Mouse (Mus musculus): Measurements from ENCODE around the gene Dab2ip.
A peak's percentile ranks its signal among the peaks of the same experiment; 100 is the strongest.

Gene Dab2ip

DNA sequence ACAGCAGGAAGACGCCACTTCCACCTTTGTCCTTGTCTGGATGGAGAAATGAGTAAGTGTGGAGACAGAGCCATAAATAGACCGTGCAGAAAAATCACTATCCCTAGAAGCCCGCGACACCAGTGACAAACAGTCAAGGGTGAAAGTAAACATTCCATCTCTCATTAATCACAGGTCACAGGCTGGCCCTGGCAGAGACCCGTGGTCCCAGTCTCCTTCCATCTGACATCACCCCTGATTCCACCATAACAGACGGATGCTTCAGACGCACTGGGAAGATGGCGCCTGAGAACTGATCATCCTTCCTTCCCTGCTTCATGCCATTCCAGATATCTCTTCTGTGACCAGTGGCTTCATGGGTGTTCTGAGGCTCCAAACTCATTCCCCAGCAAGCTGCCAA, 206.3 kb downstream of the Dab2ip start:
- no peak for DNase-seq

DNA sequence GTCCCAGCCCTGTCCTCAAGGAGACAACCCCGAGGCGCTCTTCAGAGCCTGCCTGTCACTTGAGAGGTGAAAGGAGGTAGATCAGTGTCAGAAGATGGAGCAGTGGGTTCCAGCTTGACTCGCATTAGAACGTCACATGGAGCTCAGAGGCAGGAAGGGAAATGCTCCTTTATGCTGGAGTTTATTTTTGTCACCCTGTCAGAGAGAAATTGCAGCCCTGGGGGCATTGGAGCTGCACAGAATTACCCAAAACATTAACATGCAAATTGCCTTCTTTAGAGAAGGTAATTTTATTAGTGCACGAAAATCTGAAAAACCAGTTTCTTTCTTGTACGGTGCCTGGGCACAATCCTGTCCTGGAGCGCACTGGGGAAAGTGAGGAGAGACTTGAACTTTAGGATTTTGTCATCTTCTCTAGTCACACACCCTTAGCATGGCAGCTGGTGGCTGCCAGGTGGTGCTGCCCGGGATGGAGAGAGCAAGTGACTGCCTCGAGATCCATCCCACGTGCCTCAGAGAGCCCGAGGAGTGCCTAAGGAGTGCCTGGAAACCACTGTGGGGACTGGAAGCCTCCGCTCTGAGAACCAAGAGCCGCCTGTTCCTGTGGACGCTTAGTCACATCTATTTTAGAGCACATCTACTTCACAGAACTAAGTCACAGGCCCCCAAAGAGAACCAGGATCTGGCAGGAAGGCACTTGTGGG, 209.9 kb downstream of the Dab2ip start:
- peak; percentile 89 for DNase-seq

DNA sequence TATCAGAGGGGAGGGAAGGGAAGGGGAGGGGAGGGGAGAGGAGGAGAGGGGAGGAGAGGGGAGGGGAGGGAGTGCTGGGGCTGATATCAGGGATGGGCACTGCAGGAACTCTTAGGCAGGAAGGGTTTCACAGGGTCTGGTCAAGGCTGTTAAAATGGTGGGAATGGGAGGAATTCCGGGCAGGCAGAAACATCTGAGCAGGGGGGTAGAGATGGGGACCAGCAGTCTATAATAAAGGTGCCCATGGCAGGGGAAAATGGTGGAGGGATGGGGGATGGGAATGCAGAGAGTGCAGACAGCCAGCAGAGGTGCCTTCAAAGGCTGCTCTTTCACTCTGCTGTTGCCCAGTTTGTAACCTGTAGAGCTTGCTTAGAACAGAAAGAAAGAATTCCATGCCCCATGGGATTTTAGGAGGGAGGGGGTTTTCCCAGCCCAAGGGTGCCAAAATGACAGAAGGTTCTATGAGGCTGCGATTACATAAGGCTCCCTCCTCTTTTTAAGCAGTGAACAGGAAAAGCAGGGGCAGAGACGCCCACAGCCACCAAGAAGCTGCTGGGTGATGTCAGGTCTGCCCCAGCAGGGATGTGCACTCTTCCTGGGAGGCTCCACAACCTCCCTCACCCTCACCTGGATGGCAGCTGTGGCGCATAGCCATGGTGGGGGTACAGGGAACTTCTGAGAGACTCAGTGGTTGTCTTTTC, 210.6 kb downstream of the Dab2ip start:
- DNase-seq = peak; percentile 89

DNA sequence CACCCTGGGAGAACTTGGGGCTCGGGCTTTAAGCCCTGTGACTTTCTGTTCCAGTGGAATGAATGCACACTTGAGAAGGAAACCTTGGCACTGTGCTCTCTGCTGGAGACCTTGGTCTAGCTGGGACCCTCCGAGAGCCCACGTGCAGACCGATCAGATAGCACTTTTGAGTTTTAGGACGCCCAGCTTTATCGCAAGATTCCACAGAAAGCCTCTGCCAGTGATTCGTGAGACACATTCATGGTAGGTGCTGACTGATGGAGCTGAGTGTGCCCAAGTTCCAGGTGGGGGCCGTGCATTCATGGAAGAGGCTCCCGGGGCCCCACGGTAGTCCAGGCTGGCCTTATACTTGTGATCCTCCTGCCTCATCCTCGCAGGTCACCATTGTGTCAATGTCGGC, 211.3 kb downstream of the Dab2ip start:
- no peak for DNase-seq

DNA sequence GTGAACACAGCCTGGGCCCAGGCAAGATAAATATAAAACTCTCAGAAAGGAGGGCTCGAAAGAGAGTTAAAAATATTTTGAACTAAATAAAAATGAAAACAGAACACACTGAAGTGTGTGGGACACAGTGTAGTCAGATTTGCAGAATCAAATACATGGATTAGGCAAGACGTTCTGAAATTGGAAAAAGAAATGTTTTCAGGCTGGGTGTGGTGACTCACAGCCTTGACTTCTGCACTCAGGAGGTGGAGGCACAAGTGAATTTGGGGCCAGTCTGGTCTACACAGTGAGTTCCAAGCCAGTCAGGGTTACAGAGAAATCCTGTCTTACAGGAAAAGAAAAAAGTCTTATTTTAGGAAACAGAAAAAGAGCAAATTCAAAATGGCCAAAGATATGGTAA, 212.5 kb downstream of the Dab2ip start:
- no peak for DNase-seq

- DNase-seq = peak; percentile 80
These were observed 217.6 kb downstream of the Dab2ip start for GRCm38 (mm10) chr2:35775651-35776055.

GRCm38 (mm10) chr2:35776935-35777334, 218.9 kb downstream of the Dab2ip start:
- peak; percentile 39 for DNase-seq

- peak; percentile 44 for DNase-seq
These were observed 221.2 kb downstream of the Dab2ip start for GRCm38 (mm10) chr2:35779266-35779665.
